Mouse (Mus musculus) adrenal gland, adult 8-10 months (tissue): Measurements from ENCODE around the gene Fhad1. TPM values are rescaled to one million over a fixed set of nuclear protein-coding genes. Genes with fewer than 3 reads are reported as not detected.
A peak's percentile ranks its signal among the peaks of the same experiment; 100 is the strongest.

Experiments
- DNase-seq: peaks from one replicate; pipeline ENCODE4 v3.0.0; 2022
- total RNA-seq, 4 experiments: library from RNA; stranded (reverse); gene quantifications; 2 replicates each; pipeline ENCODE4 v1.2.4; 2022

Fhad1 gene
- total RNA-seq, 4 experiments from 2014 or later, result 0.32 to 1.9 (median 1.1) TPM

DNA sequence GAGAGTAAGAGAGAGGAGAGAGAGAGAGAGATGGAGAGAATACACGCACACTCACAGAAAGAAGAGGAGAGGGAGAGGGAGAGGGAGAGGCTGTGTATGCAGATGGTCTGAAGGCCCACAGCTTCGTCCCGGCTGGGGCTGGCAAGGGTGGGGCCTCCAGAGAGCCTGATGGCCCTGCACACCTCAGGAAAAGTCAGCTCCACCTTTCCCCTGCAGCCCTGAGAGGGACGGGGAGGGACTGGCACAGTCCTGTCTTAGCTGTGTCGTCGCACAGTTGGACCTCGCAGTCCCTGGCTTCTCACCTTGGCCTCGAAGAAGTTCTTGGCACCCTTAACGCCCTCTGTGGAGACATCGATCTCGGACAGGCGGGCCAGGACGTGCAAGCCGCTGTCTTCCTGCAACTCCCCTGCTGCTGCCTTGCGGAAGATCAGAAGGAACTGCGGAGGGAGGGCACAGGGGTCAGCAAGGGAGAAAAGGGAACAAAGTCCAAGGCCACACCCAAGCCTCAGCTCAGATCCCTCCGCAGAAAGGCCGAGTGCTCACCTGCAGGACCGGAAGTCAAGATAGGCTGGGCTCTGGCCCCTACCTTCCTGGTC is 154.5 kb downstream of the Fhad1 start:
- no peak for DNase-seq

DNA sequence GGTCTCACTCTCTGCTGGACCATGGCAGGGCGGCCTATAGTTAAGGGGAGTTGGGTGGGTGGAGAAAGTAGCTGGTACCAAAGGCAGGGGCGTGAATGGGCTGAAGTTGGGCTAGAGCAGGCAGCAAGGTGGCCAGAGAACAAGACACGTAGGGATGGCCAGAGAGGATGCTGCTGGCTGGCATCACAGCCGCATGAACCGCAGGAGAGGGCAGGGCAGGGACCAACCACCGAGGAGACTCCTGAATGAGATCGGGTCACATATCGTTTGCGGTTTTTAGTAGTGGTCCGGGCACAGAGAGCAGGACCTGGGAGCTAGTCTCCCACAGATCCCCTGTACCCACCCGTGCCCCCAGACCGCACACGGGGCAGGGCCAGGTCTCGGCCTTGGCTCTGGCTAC is 155.5 kb downstream of the Fhad1 start:
- no peak for DNase-seq

DNA sequence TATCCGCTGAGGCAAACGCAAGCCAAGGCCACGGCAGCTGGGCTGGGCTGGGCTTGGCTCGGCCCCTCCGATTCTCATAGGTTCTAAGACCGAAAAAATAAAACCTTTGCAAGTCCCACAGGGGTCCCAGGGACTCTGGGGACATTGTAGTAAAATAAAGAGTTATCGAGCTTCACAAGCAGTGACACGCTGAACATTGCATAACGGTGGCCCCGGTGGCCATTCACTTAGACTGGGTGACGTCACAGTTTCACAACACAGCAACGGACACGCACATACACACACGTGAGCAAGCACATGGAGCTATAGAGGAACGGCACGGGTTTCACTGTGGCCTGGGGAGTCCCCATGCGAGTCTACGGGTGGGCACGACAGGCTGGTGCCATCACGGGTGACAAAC is 156.4 kb downstream of the Fhad1 start:
- DNase-seq, result no peak

DNA sequence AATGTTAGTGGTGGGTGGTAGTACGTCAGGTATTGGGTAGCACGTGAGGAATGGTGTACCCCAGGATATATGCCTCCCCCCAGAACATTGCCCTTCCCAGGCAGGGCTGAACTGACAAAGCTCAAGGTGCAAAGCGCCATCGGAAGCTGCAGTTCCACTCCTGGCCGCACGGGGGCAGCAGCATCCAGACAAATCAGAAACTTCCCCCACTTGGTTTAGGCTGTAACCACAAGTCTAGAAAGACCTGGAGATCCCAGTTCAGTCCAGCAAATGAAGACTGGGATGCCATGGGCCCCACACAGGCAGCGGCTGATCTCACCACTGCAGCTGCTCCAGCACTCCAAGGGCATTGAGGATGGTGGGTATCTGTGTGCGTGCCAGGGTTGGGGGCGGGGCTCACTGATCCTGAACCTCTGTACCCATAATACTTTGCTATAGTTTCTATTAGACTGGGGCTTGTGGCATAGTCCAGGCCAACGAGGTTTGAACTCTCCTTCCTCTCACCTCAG is 157.4 kb downstream of the Fhad1 start:
- peak; percentile 60 for DNase-seq

DNA sequence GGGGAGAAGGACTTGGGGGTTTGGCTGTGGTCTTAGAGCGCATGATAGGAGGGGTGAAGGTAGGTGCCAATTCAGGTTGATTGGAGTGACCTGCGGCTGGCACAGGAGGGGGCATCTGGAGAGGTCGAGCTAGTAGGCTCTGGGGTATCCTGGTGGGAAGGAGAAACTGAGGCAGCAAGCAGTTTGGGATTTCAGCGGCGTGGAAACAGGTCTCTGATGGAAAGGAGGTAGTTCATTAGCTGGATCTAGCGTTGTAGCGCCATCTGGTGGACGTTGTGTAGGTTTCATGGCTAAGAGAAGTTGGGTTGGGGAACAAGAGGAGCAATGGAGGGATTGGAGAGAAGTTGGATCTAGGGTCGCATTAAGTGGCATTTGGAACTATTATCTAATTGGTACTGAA is 161.4 kb downstream of the Fhad1 start:
- no peak for DNase-seq

DNA sequence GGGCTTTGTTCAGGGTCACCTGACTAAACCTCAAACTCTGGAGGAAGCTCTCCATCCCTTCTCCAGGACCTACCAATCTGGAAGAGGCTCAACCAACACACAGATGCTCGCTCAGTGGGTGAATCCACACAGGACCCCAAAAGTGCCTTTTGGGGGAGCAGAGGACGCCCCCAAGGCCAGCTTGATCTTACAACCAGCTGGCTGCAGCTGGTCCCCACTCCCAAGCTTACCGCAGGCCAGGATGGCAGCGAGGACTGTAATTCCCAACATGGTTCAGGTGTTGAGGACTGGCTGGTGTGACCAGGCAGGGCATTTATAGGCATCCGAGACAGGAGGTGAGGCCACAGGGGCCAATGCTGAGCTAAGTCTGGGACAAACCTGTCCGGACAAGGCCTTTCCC is 168.9 kb downstream of the Fhad1 start, which contains the start of gene Ctrc:
TSS of gene Ctrc (minus strand) at position 361 of the 400 bp plus-strand sequence.
- no peak for DNase-seq

Other genes starting within 250 kb of the Fhad1 start
- gene Dnajc16, start 224.2 kb downstream of the Fhad1 start, total RNA-seq, result 10 to 100 TPM; 28.1 to 36.3 (median 32.7) TPM
- 10 to 100 TPM; 21.4 to 29.4 (median 26.5) TPM for gene Casp9, start 221.5 kb downstream of the Fhad1 start, total RNA-seq
- gene Cela2a, start 188.9 kb downstream of the Fhad1 start, total RNA-seq, result not detected
- gene Ctrc, start 168.7 kb downstream of the Fhad1 start, total RNA-seq, result not detected
- gene Efhd2, start 140.2 kb downstream of the Fhad1 start, total RNA-seq, result 10 to 100 TPM; 32.2 to 38.0 (median 35.7) TPM
- gene Tmem51, start 69.2 kb upstream of the Fhad1 start, total RNA-seq, result 1 to 10 TPM; 3.6 to 5.7 (median 4.7) TPM
- 10 to 100 TPM; 27.4 to 46.1 (median 31.9) TPM for gene Kazn, start 224.3 kb upstream of the Fhad1 start, total RNA-seq